Mouse (Mus musculus) heart, postnatal 0 days (tissue): Measurements from ENCODE around the gene Klf12.

Experiments used
- CTCF ChIP-seq: IDR thresholded peaks from 2 replicates; pipeline ENCODE4 v1.5.1; 2016; ENCODE audit warnings: antibody characterized with exemption, control low read depth, low read depth
- EP300 ChIP-seq: IDR thresholded peaks from 2 replicates; pipeline ENCODE4 v1.6.1; 2016; ENCODE audit warnings: antibody characterized with exemption, low read depth

DNA sequence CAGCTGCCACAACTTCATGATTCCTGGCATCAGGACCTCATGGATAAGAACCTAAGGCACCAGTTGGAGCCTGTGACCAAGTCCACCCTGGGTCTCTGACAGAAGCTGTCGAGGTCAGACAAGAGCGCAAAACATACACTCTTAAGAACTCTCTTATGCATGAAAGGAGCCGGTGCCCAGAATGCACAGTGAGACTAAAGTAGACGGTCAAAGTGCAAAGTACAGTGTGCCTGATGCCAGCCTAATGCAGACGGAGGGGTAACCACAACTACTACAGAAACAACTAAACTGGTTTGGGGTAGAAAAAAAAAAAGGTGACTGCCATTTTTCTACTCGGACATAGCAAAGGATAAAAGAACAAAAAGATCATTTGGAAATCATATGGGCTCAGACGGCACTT is 47.7 kb downstream of the Klf12 start:
- TF ChIP-seq CTCF (no peak), EP300 (no peak)
